23 mouse cellular contexts compared by ENCODE assay signal in genomic region chr9:109116205-109116604, GRCm38 (mm10). TPM values are rescaled to one million over a fixed set of nuclear protein-coding genes. Genes with fewer than 3 reads are reported as not detected.
DNase-seq lines count a peak whose midpoint lies in the region; ATAC-seq lines count a peak whose summit lies in the region.
"Had no signal": no experiment of that assay in that cellular context is flagged by ENCODE, and none has a peak within 500 bp of the region (broad histone marks: within the 10 kb centered on the region; RNA-seq: fewer than 3 reads in every experiment).

No protein-coding gene starts in this region.

- no peak for ATAC-seq in liver, embryonic 11.5 days (replicated peaks; ENCODE audit: low FRiP score)
- ATAC-seq: activated CD4-positive, CD25-positive, alpha-beta regulatory T cell, adult 4 months; forebrain, embryonic 14.5 days; intestine, embryonic 15.5 days had no signal

- no peaks in the 10 kb centered on the region for H3K4me1 ChIP-seq in liver, embryonic 11.5 days (replicated peaks; ENCODE audit: control insufficient read depth, insufficient read depth, low read length)
- H3K4me1 ChIP-seq: embryonic facial prominence, embryonic 10.5 days; intestine, embryonic 15.5 days had no signal

- H3K9ac ChIP-seq in liver, embryonic 11.5 days (ENCODE audit: low read depth, low read length): no peak overlapping the region
- H3K9ac ChIP-seq: heart, embryonic 13.5 days; hindbrain, embryonic 14.5 days; intestine, embryonic 15.5 days had no signal

- no peaks in the 10 kb centered on the region for H3K27me3 ChIP-seq in liver, embryonic 11.5 days (replicated peaks; ENCODE audit: control insufficient read depth, insufficient read depth, low read length)
- H3K27me3 ChIP-seq: heart, embryonic 13.5 days; intestine, embryonic 15.5 days had no signal

- peaks cover 6% of the 10 kb centered on the region; the same call in 1 of the 2 replicates for H3K36me3 ChIP-seq in liver, embryonic 11.5 days (ENCODE audit: control insufficient read depth, insufficient read depth, low read length)

- H3K4me3 ChIP-seq in liver, embryonic 11.5 days (ENCODE audit: low read depth, low read length): no peak overlapping the region
- H3K4me3 ChIP-seq: embryonic facial prominence, embryonic 10.5 days; gastrocnemius, adult 2 months; heart, embryonic 13.5 days; intestine, embryonic 15.5 days had no signal

- no peak overlapping the region for H3K27ac ChIP-seq in liver, embryonic 11.5 days (ENCODE audit: low read depth, low read length)
- H3K27ac ChIP-seq: embryonic facial prominence, embryonic 10.5 days; gastrocnemius, adult 2 months; heart, embryonic 13.5 days; hindbrain, embryonic 14.5 days; intestine, embryonic 15.5 days had no signal

- peak; percentile 87 to 92 for DNase-seq in adrenal gland, adult (ENCODE audit: inconsistent age in 2 of 2, low spot score in 1 of 2)
- no peak for DNase-seq in adrenal gland, adult 18-20 months (ENCODE audit: low spot score in 2 of 2)
- peak; percentile 25 for DNase-seq in liver, embryonic 11.5 days (ENCODE audit: low spot score)
- DNase-seq in liver: no peak
- DNase-seq in adrenal gland, postnatal 10 days: peak; percentile 71
- DNase-seq in adrenal gland, postnatal 4 days (ENCODE audit: low spot score in 2 of 2): peak; percentile 21 to 27
- DNase-seq in T-cell, adult 2 months (ENCODE audit: low spot score): no peak
- no peak for DNase-seq in urinary bladder, postnatal 4 days (ENCODE audit: low spot score in 2 of 2)
- DNase-seq: B cell, adult 2 months; cerebellum, adult 18-20 months; gastrocnemius, adult 2 months; gastrocnemius, postnatal 25 days had no signal

- H3K4me2 ChIP-seq in liver, embryonic 11.5 days: no peak overlapping the region
- H3K4me2 ChIP-seq: heart, embryonic 13.5 days; hindbrain, embryonic 14.5 days; intestine, embryonic 15.5 days had no signal

- WGBS in liver, embryonic 11.5 days: 92% methylated on average over 10 of the region's 10 CpGs

- no peaks in the 10 kb centered on the region for H3K9me3 ChIP-seq in liver, embryonic 11.5 days (ENCODE audit: control insufficient read depth, low read length)
- H3K9me3 ChIP-seq: embryonic facial prominence, embryonic 10.5 days; heart, embryonic 13.5 days; intestine, embryonic 15.5 days had no signal

RNA-seq across cellular contexts. Expression of gene Plxnb1, which starts 21.0 kb away (rescaled TPM):
- 100 to 1,000 TPM in 1 of 2 experiments, 10 to 100 TPM in 1; 63.9 to 107 TPM for total RNA-seq in adrenal gland, adult 18-20 months (2021)
- 5.8 and 7.4 TPM in 2 replicates for polyA plus RNA-seq in liver, embryonic 11.5 days (2014; fragmentation: Nextera tagmentation; extraction: Ambion mirVana)
- total RNA-seq in adrenal gland, postnatal 10 days (2021): 10 to 100 TPM; 46.9 to 69.6 TPM
- total RNA-seq in adrenal gland, postnatal 4 days (2021): 100 to 1,000 TPM; 152 to 161 TPM
- total RNA-seq: granulocyte monocyte progenitor cell, adult 5-6 weeks; MEL had no signal

RNA-seq across cellular contexts. Expression of gene Tma7, which starts 33.8 kb away (rescaled TPM):
- 100 to 1,000 TPM; 319 to 392 TPM for total RNA-seq in adrenal gland, adult 18-20 months (2021)
- polyA plus RNA-seq in liver, embryonic 11.5 days (2014; fragmentation: Nextera tagmentation; extraction: Ambion mirVana): 716 and 742 TPM in 2 replicates
- total RNA-seq in adrenal gland, postnatal 10 days (2021): 100 to 1,000 TPM; 336 to 351 TPM
- 100 to 1,000 TPM; 375 to 399 TPM for total RNA-seq in adrenal gland, postnatal 4 days (2021)

RNA-seq across cellular contexts. Expression of gene Ccdc51, which starts 33.9 kb away (rescaled TPM):
- total RNA-seq in adrenal gland, adult 18-20 months (2021): 10 to 100 TPM; 11.8 to 12.6 TPM
- 21.9 TPM in 2 replicates for polyA plus RNA-seq in liver, embryonic 11.5 days (2014; fragmentation: Nextera tagmentation; extraction: Ambion mirVana)
- 10 to 100 TPM; 15.7 to 19.4 TPM for total RNA-seq in adrenal gland, postnatal 10 days (2021)
- 10 to 100 TPM; 17.3 to 18.5 TPM for total RNA-seq in adrenal gland, postnatal 4 days (2021)

RNA-seq across cellular contexts. Expression of gene Atrip, which starts 42.3 kb away (rescaled TPM):
- total RNA-seq in adrenal gland, adult 18-20 months (2021): 10 to 100 TPM; 14.7 to 15.2 TPM
- 24.3 and 28.9 TPM in 2 replicates for polyA plus RNA-seq in liver, embryonic 11.5 days (2014; fragmentation: Nextera tagmentation; extraction: Ambion mirVana)
- total RNA-seq in adrenal gland, postnatal 10 days (2021): 10 to 100 TPM; 13.8 to 14.2 TPM
- total RNA-seq in adrenal gland, postnatal 4 days (2021): 10 to 100 TPM; 20.7 to 21.3 TPM

RNA-seq across cellular contexts. Expression of gene Fbxw21, which starts 45.6 kb away (rescaled TPM):
- total RNA-seq in adrenal gland, adult 18-20 months (2021): not detected
- 0.08 TPM in 1 of 2 replicates, not detected in the other for polyA plus RNA-seq in liver, embryonic 11.5 days (2014; fragmentation: Nextera tagmentation; extraction: Ambion mirVana)
- total RNA-seq in adrenal gland, postnatal 10 days (2021): not detected
- total RNA-seq in adrenal gland, postnatal 4 days (2021): not detected
- total RNA-seq: gastrocnemius, adult 2 months; gastrocnemius, postnatal 25 days; granulocyte monocyte progenitor cell, adult 5-6 weeks; heart, postnatal 4 days; MEL had no signal
- polyA plus RNA-seq: activated CD4-positive, CD25-positive, alpha-beta regulatory T cell, adult 4 months; embryonic facial prominence, embryonic 10.5 days; embryonic facial prominence, embryonic 14.5 days; forebrain, embryonic 14.5 days; heart, embryonic 13.5 days; heart, postnatal 0 days; hindbrain, embryonic 14.5 days; intestine, embryonic 15.5 days had no signal

Comparison
In these comparisons a context has a peak if more than half of its experiments do, and no peak if none do; other contexts are left out.
1. DNase-seq: peak in adrenal gland, adult (2 of 2), liver, embryonic 11.5 days (single experiment), adrenal gland, postnatal 10 days (single experiment) and adrenal gland, postnatal 4 days (2 of 2); none in adrenal gland, adult 18-20 months (0 of 2), liver (single experiment), T-cell, adult 2 months (single experiment) and urinary bladder, postnatal 4 days (0 of 2).